Mouse (Mus musculus): ENCODE data around the gene Polr2i.

DNA sequence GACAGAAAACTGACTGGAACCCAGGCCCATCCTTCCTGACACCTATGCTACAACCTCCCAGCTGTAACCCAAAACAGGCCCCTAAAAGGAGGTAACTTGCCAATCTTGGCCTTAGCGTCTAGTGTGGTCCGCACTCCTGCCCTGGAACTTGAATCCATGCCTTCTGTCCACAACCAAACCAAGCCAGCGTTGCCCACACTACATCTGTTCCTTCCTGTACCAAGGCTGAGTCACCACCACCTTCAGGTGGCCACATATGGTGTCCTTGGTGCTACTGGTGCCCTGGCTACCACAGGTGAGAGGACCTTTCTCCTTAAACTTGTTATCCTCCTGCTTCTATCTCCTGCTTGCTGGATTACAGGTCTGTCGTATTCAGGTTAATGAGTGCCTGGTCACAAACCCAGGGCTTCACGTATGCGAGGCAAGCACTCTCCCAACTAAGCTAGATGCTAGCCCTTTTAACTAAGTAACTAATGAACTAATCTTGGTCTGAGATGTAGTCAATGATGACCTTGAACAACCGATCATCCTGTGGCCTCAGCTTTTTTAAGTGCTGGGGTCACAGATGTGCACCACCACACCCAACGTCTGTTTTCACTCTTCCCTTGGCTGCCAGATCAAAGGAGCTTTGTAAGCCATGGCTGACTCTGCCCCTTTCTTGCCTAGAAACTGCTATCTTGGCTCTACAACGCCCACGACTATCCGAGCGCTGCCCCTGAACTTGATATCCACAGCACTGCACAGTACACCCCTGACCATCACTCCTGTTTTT, 43.2 kb upstream of the Polr2i start:
- no peak for TF ChIP-seq CTCF (IDR thresholded peaks at IDR 0.05; ENCODE audit: extremely low read depth, insufficient read length, insufficient replicate concordance, low read depth, low read length)
- TF ChIP-seq POLR2A (IDR thresholded peaks at IDR 0.05; ENCODE audit: low read depth, low read length) = no peak
